Mouse (Mus musculus) gastrocnemius, postnatal 14 days (tissue): Measurements from ENCODE around the gene Mrpl51. TPM values are rescaled to one million over a fixed set of nuclear protein-coding genes. Genes with fewer than 3 reads are reported as not detected.

Experiments used
- microRNA-seq, 2 experiments: library from miRNA; unstranded; fragments of <30 nt; microRNA quantifications; one replicate each; pipeline ENCODE4 v1.2.0; 2021
- total RNA-seq, 2 experiments: library from RNA; stranded (reverse); gene quantifications; 2 replicates each; pipeline ENCODE4 v1.2.3; 2021

Mrpl51 gene
- total RNA-seq, 2 experiments from 2014 or later: 214 to 227 TPM

Small RNA genes within 50 kb of the gene (microRNA-seq; reads per million reads assigned to microRNA genes)
- 0 to 1.0 reads per million in 2 experiments for gene Mir3098
- 0 reads per million in 2 experiments for gene Mir8113

Other genes with a start within 250 kb of the Mrpl51 start
- gene Cops7a, start 226.3 kb upstream of the Mrpl51 start, total RNA-seq: 100 to 1,000 TPM in 1 of 2 experiments, 10 to 100 TPM in 1; 99.1 to 100 TPM
- gene Pianp, start 195.1 kb upstream of the Mrpl51 start, total RNA-seq: under 1 TPM; 0.16 to 0.72 TPM
- gene Zfp384, start 182.7 kb upstream of the Mrpl51 start, total RNA-seq: 10 to 100 TPM; 20.1 to 20.7 TPM
- gene Ing4, start 152.0 kb upstream of the Mrpl51 start, total RNA-seq: 10 to 100 TPM; 29.6 TPM
- 1 to 10 TPM; 1.4 to 2.5 TPM for gene Acrbp, start 142.1 kb upstream of the Mrpl51 start, total RNA-seq
- under 1 TPM in 1 of 2 experiments, not detected in 1; 0.24 TPM for gene Lpar5, start 123.9 kb upstream of the Mrpl51 start, total RNA-seq
- gene Chd4, start 95.8 kb upstream of the Mrpl51 start, total RNA-seq: 10 to 100 TPM; 75.1 to 84.3 TPM
- 10 to 100 TPM; 16.0 to 20.4 TPM for gene Nop2, start 59.9 kb upstream of the Mrpl51 start, total RNA-seq
- 10 to 100 TPM; 24.0 to 28.7 TPM for gene Iffo1, start 46.6 kb upstream of the Mrpl51 start, total RNA-seq
- gene Gapdh, start 25.3 kb upstream of the Mrpl51 start, total RNA-seq: over 10,000 TPM in 1 of 2 experiments, 1,000 to 10,000 TPM in 1; 9,479 to 10,041 TPM
- gene Ncapd2, start 100 bp upstream of the Mrpl51 start, total RNA-seq: 10 to 100 TPM; 18.4 to 18.7 TPM
- 10 to 100 TPM; 10.7 to 11.3 TPM for gene Vamp1, start 23.8 kb downstream of the Mrpl51 start, total RNA-seq
- gene Tapbpl, start 40.1 kb downstream of the Mrpl51 start, total RNA-seq: 1 to 10 TPM; 2.2 to 2.3 TPM
- under 1 TPM in 1 of 2 experiments, not detected in 1; 0.16 TPM for gene Cd27, start 45.2 kb downstream of the Mrpl51 start, total RNA-seq
- gene Tuba3a, start 94.2 kb downstream of the Mrpl51 start, total RNA-seq: not detected
- gene Ltbr, start 122.1 kb downstream of the Mrpl51 start, total RNA-seq: 10 to 100 TPM; 24.8 to 26.3 TPM
- under 1 TPM; 0.22 to 0.27 TPM for gene Scnn1a, start 128.9 kb downstream of the Mrpl51 start, total RNA-seq
- 10 to 100 TPM; 42.1 to 42.3 TPM for gene Tnfrsf1a, start 157.6 kb downstream of the Mrpl51 start, total RNA-seq
- gene Plekhg6, start 189.0 kb downstream of the Mrpl51 start, total RNA-seq: not detected